Mouse (Mus musculus): ENCODE data around the gene Zfp771. TPM values are rescaled to one million over a fixed set of nuclear protein-coding genes. Genes with fewer than 3 reads are reported as not detected.

Zfp771 gene
- total and polyA plus RNA-seq, 2 experiments from 2014 or later: 65.7 to 75.1 TPM

DNA sequence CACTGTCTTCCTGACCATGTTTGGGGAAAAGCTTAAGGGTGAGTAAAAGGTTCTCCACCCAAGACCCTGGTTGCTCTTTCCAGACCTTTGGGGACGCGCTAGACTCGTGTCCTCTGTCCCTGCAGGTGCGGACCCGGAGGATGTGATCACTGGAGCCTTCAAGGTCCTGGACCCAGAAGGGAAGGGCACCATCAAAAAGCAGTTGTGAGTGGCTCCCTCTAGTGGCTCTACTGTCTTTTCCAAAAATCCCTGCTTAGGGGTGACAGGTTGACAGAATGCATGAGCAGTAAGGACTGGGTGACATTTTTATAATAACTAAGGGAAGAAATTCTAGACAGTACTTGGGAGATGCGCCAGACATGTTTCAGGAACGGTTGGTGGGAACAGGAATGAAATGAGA, 30.6 kb upstream of the Zfp771 start:
- H3K36me3 ChIP-seq (ENCODE audit: insufficient read depth): no peaks in the 10 kb centered on the region
- peaks cover 5% of the 10 kb centered on the region; the same call in 1 of the 2 replicates for H3K4me1 ChIP-seq (ENCODE audit: insufficient read depth)
- ATAC-seq (no peak), DNase-seq (no peak)
- H3K9me3 ChIP-seq (ENCODE audit: low read length): no peaks in the 10 kb centered on the region
- H3K9ac ChIP-seq: no peak overlapping the region
- no peaks in the 10 kb centered on the region for H3K27me3 ChIP-seq (ENCODE audit: insufficient read depth, low read length)
- no peak overlapping the region for H3K27ac ChIP-seq (ENCODE audit: low read depth, low read length)
- WGBS: 38% methylated on average over 7 of the region's 7 CpGs
- no peak overlapping the region for H3K4me3 ChIP-seq (ENCODE audit: low read depth, low read length)
- H3K4me2 ChIP-seq (ENCODE audit: low read depth): no peak overlapping the region
- peak; percentile 73 for TF ChIP-seq CTCF (IDR thresholded peaks at IDR 0.05; ENCODE audit: low read depth)

DNA sequence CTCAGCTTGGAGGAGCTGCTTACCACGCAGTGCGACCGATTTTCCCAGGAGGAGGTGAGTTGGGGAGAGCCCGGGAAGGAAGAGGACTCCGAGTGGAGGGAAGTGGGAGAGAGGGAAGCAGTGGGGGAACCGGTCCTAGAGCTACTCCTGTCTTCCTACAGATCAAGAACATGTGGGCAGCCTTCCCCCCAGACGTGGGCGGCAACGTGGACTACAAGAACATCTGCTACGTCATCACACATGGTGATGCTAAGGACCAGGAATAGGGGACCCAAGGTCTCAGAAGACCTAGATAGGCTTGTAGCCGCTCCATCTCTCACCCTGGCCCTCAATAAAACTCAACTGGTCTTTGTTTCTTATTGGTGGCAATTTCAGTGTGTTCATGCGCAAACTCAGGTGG, 30.1 kb upstream of the Zfp771 start:
- H3K27me3 ChIP-seq (ENCODE audit: insufficient read depth, low read length): no peaks in the 10 kb centered on the region
- no peak overlapping the region for H3K27ac ChIP-seq (ENCODE audit: low read depth, low read length)
- 61% methylated on average over 12 of the region's 12 CpGs for WGBS
- ATAC-seq: no peak
- peaks cover 5% of the 10 kb centered on the region; the same call in 1 of the 2 replicates for H3K4me1 ChIP-seq (ENCODE audit: insufficient read depth)
- H3K4me2 ChIP-seq (ENCODE audit: low read depth): no peak overlapping the region
- no peaks in the 10 kb centered on the region for H3K36me3 ChIP-seq (ENCODE audit: insufficient read depth)
- no peak overlapping the region for H3K4me3 ChIP-seq (ENCODE audit: low read depth, low read length)
- TF ChIP-seq CTCF (IDR thresholded peaks at IDR 0.05; ENCODE audit: low read depth): no peak
- H3K9ac ChIP-seq: no peak overlapping the region
- DNase-seq: no peak
- no peaks in the 10 kb centered on the region for H3K9me3 ChIP-seq (ENCODE audit: low read length)

- no peak for DNase-seq
- 44% methylated on average over 21 of the region's 21 CpGs for WGBS
- H3K4me3 ChIP-seq (ENCODE audit: low read depth, low read length): no peak overlapping the region
- H3K9ac ChIP-seq: no peak overlapping the region
- H3K27ac ChIP-seq (ENCODE audit: low read depth, low read length): no peak overlapping the region
- peaks cover 2% of the 10 kb centered on the region; the same call in 1 of the 2 replicates for H3K4me1 ChIP-seq (ENCODE audit: insufficient read depth)
- H3K4me2 ChIP-seq (ENCODE audit: low read depth): no peak overlapping the region
- H3K27me3 ChIP-seq (ENCODE audit: insufficient read depth, low read length): no peaks in the 10 kb centered on the region
- no peaks in the 10 kb centered on the region for H3K36me3 ChIP-seq (ENCODE audit: insufficient read depth)
- no peaks in the 10 kb centered on the region for H3K9me3 ChIP-seq (ENCODE audit: low read length)
- TF ChIP-seq CTCF (IDR thresholded peaks at IDR 0.05; ENCODE audit: low read depth): no peak
- ATAC-seq: no peak
Measured at GRCm38 (mm10) chr7:127214521-127214920, 29.6 kb upstream of the Zfp771 start.

DNA sequence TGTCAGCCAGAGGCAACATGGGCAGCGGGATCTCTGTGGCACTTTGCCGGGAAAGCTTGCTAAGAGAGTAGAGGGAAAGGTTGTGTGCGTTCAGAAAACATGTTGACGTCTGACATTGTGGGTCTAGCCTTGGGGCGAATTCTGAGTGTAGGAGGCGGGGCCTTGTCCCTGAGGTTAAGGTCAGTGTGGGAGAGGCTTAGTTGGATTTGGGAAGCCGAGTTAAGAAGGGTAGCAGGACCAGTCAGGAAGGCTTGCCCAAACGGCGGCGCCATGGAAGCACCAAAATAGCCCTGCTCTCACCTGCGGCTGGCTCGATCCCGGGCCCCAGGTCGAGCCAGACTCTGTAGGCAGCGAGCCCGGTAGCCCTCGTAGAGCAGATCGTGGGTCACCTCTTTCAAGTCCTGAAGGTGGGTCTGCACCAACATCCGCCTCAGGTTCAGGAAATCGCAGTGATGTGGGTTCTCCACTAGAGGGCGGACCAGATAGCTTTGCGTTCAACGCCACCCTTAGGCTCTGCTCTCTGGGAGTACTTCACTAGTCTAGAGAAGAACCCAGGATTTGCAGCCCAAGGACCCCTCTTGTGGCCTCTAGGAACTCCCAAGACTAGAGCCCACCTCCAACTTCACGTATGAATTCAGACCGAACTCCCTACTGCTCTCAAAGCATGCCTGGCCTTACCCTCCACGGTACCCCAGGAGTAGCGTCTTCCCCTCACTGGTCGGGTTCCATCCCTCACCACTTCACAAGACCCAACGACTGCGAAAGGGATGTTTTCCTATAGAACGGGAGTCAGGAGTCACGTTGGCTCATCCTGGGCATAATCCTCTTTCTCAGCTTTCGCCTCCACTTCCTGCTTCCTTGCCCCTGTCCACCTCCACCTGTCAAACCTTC, 28.8 kb upstream of the Zfp771 start:
- ATAC-seq (peak; percentile 53), DNase-seq (peak; percentile 76)
- TF ChIP-seq CTCF (IDR thresholded peaks at IDR 0.05; ENCODE audit: low read depth): peak; percentile 89
- no peaks in the 10 kb centered on the region for H3K27me3 ChIP-seq (ENCODE audit: insufficient read depth, low read length)
- no peaks in the 10 kb centered on the region for H3K4me1 ChIP-seq (ENCODE audit: insufficient read depth)
- peak overlapping the region; percentile 20 for H3K4me3 ChIP-seq (ENCODE audit: low read depth, low read length)
- H3K4me2 ChIP-seq (ENCODE audit: low read depth): peak overlapping the region; percentile 44
- no peaks in the 10 kb centered on the region for H3K9me3 ChIP-seq (ENCODE audit: low read length)
- no peak overlapping the region for H3K9ac ChIP-seq
- 26% methylated on average over 33 of the region's 33 CpGs for WGBS
- no peak overlapping the region for H3K27ac ChIP-seq (ENCODE audit: low read depth, low read length)
- H3K36me3 ChIP-seq (ENCODE audit: insufficient read depth): no peaks in the 10 kb centered on the region

- H3K27me3 ChIP-seq (ENCODE audit: insufficient read depth, low read length): no peaks in the 10 kb centered on the region
- DNase-seq: no peak
- WGBS: 94% methylated on average over 5 of the region's 5 CpGs
- no peak overlapping the region for H3K4me2 ChIP-seq (ENCODE audit: low read depth)
- H3K36me3 ChIP-seq (ENCODE audit: insufficient read depth): no peaks in the 10 kb centered on the region
- H3K9ac ChIP-seq: no peak overlapping the region
- H3K4me3 ChIP-seq (ENCODE audit: low read depth, low read length): no peak overlapping the region
- no peak for ATAC-seq
- no peak for TF ChIP-seq CTCF (IDR thresholded peaks at IDR 0.05; ENCODE audit: low read depth)
- no peaks in the 10 kb centered on the region for H3K4me1 ChIP-seq (ENCODE audit: insufficient read depth)
- no peak overlapping the region for H3K27ac ChIP-seq (ENCODE audit: low read depth, low read length)
- H3K9me3 ChIP-seq (ENCODE audit: low read length): no peaks in the 10 kb centered on the region
Measured at GRCm38 (mm10) chr7:127216307-127216706, 27.8 kb upstream of the Zfp771 start.

- no peak overlapping the region for H3K9ac ChIP-seq
- WGBS: 88% methylated on average over 6 of the region's 6 CpGs
- ATAC-seq: no peak
- no peak for DNase-seq
- no peak for TF ChIP-seq CTCF (IDR thresholded peaks at IDR 0.05; ENCODE audit: low read depth)
- H3K4me1 ChIP-seq (ENCODE audit: insufficient read depth): no peaks in the 10 kb centered on the region
- no peaks in the 10 kb centered on the region for H3K36me3 ChIP-seq (ENCODE audit: insufficient read depth)
- no peak overlapping the region for H3K27ac ChIP-seq (ENCODE audit: low read depth, low read length)
- H3K9me3 ChIP-seq (ENCODE audit: low read length): no peaks in the 10 kb centered on the region
- H3K4me3 ChIP-seq (ENCODE audit: low read depth, low read length): no peak overlapping the region
- H3K27me3 ChIP-seq (ENCODE audit: insufficient read depth, low read length): no peaks in the 10 kb centered on the region
- H3K4me2 ChIP-seq (ENCODE audit: low read depth): no peak overlapping the region
Measured at GRCm38 (mm10) chr7:127217475-127217874, 26.6 kb upstream of the Zfp771 start.

GRCm38 (mm10) chr7:127217901-127218642, 26.0 kb upstream of the Zfp771 start:
- Histone ChIP-seq H3K27me3 (ENCODE audit: insufficient read depth, low read length) (no peaks in the 10 kb centered on the region), H3K4me1 (ENCODE audit: insufficient read depth) (no peaks in the 10 kb centered on the region), H3K36me3 (ENCODE audit: insufficient read depth) (no peaks in the 10 kb centered on the region), H3K9me3 (ENCODE audit: low read length) (no peaks in the 10 kb centered on the region), H3K27ac (ENCODE audit: low read depth, low read length) (no peak overlapping the region), H3K9ac (no peak overlapping the region), H3K4me2 (ENCODE audit: low read depth) (no peak overlapping the region), H3K4me3 (ENCODE audit: low read depth, low read length) (no peak overlapping the region)
- ATAC-seq (no peak), DNase-seq (no peak)
- 83% methylated on average over 10 of the region's 10 CpGs for WGBS
- no peak for TF ChIP-seq CTCF (IDR thresholded peaks at IDR 0.05; ENCODE audit: low read depth)

Data from forebrain, postnatal 0 days (tissue).